In the genomic region with DNA sequence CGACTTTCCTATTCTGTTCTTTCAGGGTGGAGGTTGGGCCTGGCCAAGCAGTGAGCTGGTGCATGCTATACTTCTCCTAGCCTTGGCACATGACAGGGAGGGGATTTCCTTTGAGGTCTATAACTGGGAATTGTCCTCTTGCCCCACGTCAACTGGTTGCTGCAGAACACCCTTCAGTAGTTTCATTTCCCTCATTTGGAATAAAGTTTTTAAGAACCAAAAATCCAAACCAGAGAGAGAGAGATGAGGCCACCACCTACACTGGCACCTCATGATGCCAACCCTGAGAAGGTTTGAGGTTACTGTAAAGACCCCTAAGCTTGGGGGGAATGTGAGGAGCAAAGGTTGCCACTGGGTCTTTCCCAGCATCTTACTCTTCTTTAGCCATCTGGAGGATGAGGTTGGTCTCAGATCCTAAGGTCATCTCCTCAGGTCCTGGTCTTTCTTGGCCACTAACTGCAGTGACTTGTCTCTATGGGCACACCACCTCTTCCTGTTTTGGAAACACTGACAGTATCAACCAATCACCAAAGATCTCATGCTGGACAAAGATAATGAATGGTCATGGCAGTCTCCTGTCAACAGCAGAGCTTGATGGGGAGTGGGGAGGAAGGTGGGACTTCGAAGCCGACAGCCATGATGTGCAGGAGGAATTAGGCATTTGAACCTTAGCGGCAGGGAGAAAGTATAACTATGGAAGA, we compare ENCODE assay signal across 23 mouse cellular contexts. TPM values are rescaled to one million over a fixed set of nuclear protein-coding genes. Genes with fewer than 3 reads are reported as not detected.
DNase-seq lines count a peak whose midpoint lies in the region; ATAC-seq and TF ChIP-seq lines count a peak whose summit lies in the region.
"Had no signal": no experiment of that assay in that cellular context is flagged by ENCODE, and none has a peak within 500 bp of the region (broad histone marks: within the 10 kb centered on the region; RNA-seq: fewer than 3 reads in every experiment).

No protein-coding gene starts in this region.

- DNase-seq in liver, postnatal 0 days: no peak
- no peak for DNase-seq in liver
- peak; percentile 60 to 69 for DNase-seq in B cell, adult 2 months
- DNase-seq in monocyte, adult 2 months (ENCODE audit: low read depth in 1 of 2, low spot score in 2 of 2): peak; percentile 75 to 76
- no peak for DNase-seq in cerebellum, adult 18-20 months
- DNase-seq in thymus, postnatal 36 days: no peak
- DNase-seq: adrenal gland, adult 8-10 months; cerebellum, adult 9-10 months; embryo, embryonic 11 days; kidney, adult 11 months; left cerebral cortex, postnatal 4 days; liver, embryonic 13.5 days; retina, postnatal 1 day; thymus, postnatal 14 days had no signal

- H3K4me1 ChIP-seq in liver, postnatal 0 days (ENCODE audit: insufficient read depth): peaks cover 5% of the 10 kb centered on the region; the same call in 1 of the 2 replicates
- H3K4me1 ChIP-seq in bone marrow macrophage, adult 2 months (ENCODE audit: control insufficient read depth, insufficient read depth, low read length): peaks cover 53% of the 10 kb centered on the region
- H3K4me1 ChIP-seq: embryonic facial prominence, embryonic 15.5 days; midbrain, embryonic 12.5 days had no signal

- no peak for TF ChIP-seq POLR2A in bone marrow macrophage, adult 2 months (IDR thresholded peaks at IDR 0.05; ENCODE audit: borderline replicate concordance, low read depth, low read length)

- peak; percentile 51; the same call in 1 of the 2 replicates for ATAC-seq in liver, postnatal 0 days
- ATAC-seq: hindbrain, embryonic 16.5 days had no signal

- H3K9ac ChIP-seq in liver, postnatal 0 days (replicated peaks): no peak overlapping the region
- H3K9ac ChIP-seq: embryonic facial prominence, embryonic 15.5 days; liver, embryonic 13.5 days; midbrain, embryonic 12.5 days had no signal

- no peaks in the 10 kb centered on the region for H3K36me3 ChIP-seq in liver, postnatal 0 days (replicated peaks; ENCODE audit: insufficient read depth, low read length)
- H3K36me3 ChIP-seq: embryonic facial prominence, embryonic 15.5 days; liver, embryonic 13.5 days; midbrain, embryonic 12.5 days had no signal

- no peak for TF ChIP-seq CTCF in liver, postnatal 0 days (IDR thresholded peaks at IDR 0.05; ENCODE audit: low read depth)
- TF ChIP-seq CTCF in bone marrow macrophage, adult 2 months (IDR thresholded peaks at IDR 0.05; ENCODE audit: low read depth, low read length): no peak

- no peaks in the 10 kb centered on the region for H3K27me3 ChIP-seq in liver, postnatal 0 days (ENCODE audit: insufficient read depth, low read length)
- H3K27me3 ChIP-seq: embryonic facial prominence, embryonic 15.5 days; liver, embryonic 13.5 days had no signal

- WGBS in liver, postnatal 0 days (ENCODE audit: insufficient replicate concordance): 73% methylated on average over 5 of the region's 5 CpGs

- H3K9me3 ChIP-seq in liver, postnatal 0 days (ENCODE audit: low read length): no peaks in the 10 kb centered on the region
- H3K9me3 ChIP-seq: embryonic facial prominence, embryonic 15.5 days; liver, embryonic 13.5 days; midbrain, embryonic 12.5 days had no signal

- TF ChIP-seq EP300 in liver, postnatal 0 days (IDR thresholded peaks at IDR 0.05; ENCODE audit: low read depth): no peak

- peak overlapping the region; percentile 24; the same call in 1 of the 2 replicates for H3K27ac ChIP-seq in liver, postnatal 0 days (ENCODE audit: low read depth)
- H3K27ac ChIP-seq in bone marrow macrophage, adult 2 months (ENCODE audit: insufficient read depth, low read depth, low read length): peak overlapping the region; percentile 96
- H3K27ac ChIP-seq: embryonic facial prominence, embryonic 15.5 days; kidney, postnatal 0 days; liver, embryonic 13.5 days; midbrain, embryonic 12.5 days; stomach, postnatal 0 days had no signal

- no peak overlapping the region for H3K4me2 ChIP-seq in liver, postnatal 0 days (ENCODE audit: low read depth, low read length)
- H3K4me2 ChIP-seq: embryonic facial prominence, embryonic 15.5 days; liver, embryonic 13.5 days; midbrain, embryonic 12.5 days had no signal

- H3K4me3 ChIP-seq in liver, postnatal 0 days (ENCODE audit: low read depth, low read length): no peak overlapping the region
- H3K4me3 ChIP-seq in bone marrow macrophage, adult 2 months (ENCODE audit: insufficient read depth, low read length): no peak overlapping the region
- H3K4me3 ChIP-seq: embryonic facial prominence, embryonic 15.5 days; liver, embryonic 13.5 days; midbrain, embryonic 12.5 days had no signal

RNA-seq across cellular contexts. Expression of a gene that starts 5.8 kb away (rescaled TPM):
- 18.5 and 20.5 TPM in 2 replicates for polyA plus RNA-seq in liver, postnatal 0 days (2015; fragmentation: Nextera tagmentation; extraction: Ambion mirVana)
- polyA plus RNA-seq in bone marrow macrophage, adult 2 months (2012; ENCODE audit: insufficient read depth, insufficient read length, missing spikeins): 227 and 230 TPM in 2 replicates

RNA-seq across cellular contexts. Expression of a gene that starts 8.4 kb away (rescaled TPM):
- 0.94 and 1.2 TPM in 2 replicates for polyA plus RNA-seq in liver, postnatal 0 days (2015; fragmentation: Nextera tagmentation; extraction: Ambion mirVana)
- 1.4 and 1.9 TPM in 2 replicates for polyA plus RNA-seq in bone marrow macrophage, adult 2 months (2012; ENCODE audit: insufficient read depth, insufficient read length, missing spikeins)
- polyA plus RNA-seq: frontal cortex, adult 2 months; heart, postnatal 0 days; hindbrain, embryonic 16.5 days; kidney, postnatal 0 days; midbrain, embryonic 12.5 days; small intestine, adult 2 months; stomach, postnatal 0 days had no signal

Comparison
In these comparisons a context has a peak if more than half of its experiments do, and no peak if none do; other contexts are left out.
1. DNase-seq: peak in B cell, adult 2 months (2 of 2) and monocyte, adult 2 months (2 of 2); none in liver, postnatal 0 days (single experiment), liver (single experiment), cerebellum, adult 18-20 months (0 of 2) and thymus, postnatal 36 days (0 of 2).
2. RNA of a gene that starts 5.8 kb away (polyA plus RNA-seq): 227 to 230 TPM in bone marrow macrophage, adult 2 months; 18.5 to 20.5 TPM in liver, postnatal 0 days; every median in the first group is over 10 times any median in the second.